Mouse (Mus musculus) midbrain, embryonic 13.5 days (tissue): ENCODE data around the gene 4931414P19Rik. TPM values are rescaled to one million over a fixed set of nuclear protein-coding genes. Genes with fewer than 3 reads are reported as not detected.
A peak's percentile ranks its signal among the peaks of the same experiment; 100 is the strongest.

ENCODE experiments used
- ATAC-seq: fragments of 200-750 bp; cut with Nextera tagmentation; 2 replicates; pipeline ENCODE4 v1.8.0; 2017; ENCODE audit warnings: mild to moderate bottlenecking, moderate TSS enrichment, moderate library complexity
- H3K27ac ChIP-seq: fragments of 300-500 bp; sonication (generic); 2 replicates; pipeline ENCODE4 v1.5.1; 2015; ENCODE audit warnings: inconsistent platforms, mild to moderate bottlenecking, moderate library complexity
- H3K27me3 ChIP-seq: fragments of 300-500 bp; sonication (generic); 2 replicates; pipeline ENCODE4 v1.6.1; 2015; ENCODE audit warnings: mild to moderate bottlenecking, inconsistent platforms
- H3K36me3 ChIP-seq: fragments of 300-500 bp; sonication (generic); 2 replicates; pipeline ENCODE4 v1.6.1; 2015; ENCODE audit warnings: mild to moderate bottlenecking, inconsistent platforms
- H3K4me1 ChIP-seq: fragments of 300-500 bp; sonication (generic); replicated peaks from 2 replicates; pipeline ENCODE4 v1.6.1; 2015; ENCODE audit warnings: inconsistent platforms
- H3K4me2 ChIP-seq: fragments of 300-500 bp; sonication (generic); replicated peaks from 2 replicates; pipeline ENCODE4 v1.6.1; 2015; ENCODE audit warnings: moderate library complexity, mild to moderate bottlenecking, inconsistent platforms
- H3K4me3 ChIP-seq: fragments of 300-500 bp; sonication (generic); replicated peaks from 2 replicates; pipeline ENCODE4 v1.5.1; 2015; ENCODE audit warnings: mild to moderate bottlenecking, inconsistent platforms
- H3K9ac ChIP-seq: fragments of 300-500 bp; sonication (generic); replicated peaks from 2 replicates; pipeline ENCODE4 v1.6.1; 2015; ENCODE audit warnings: mild to moderate bottlenecking, inconsistent platforms
- H3K9me3 ChIP-seq: fragments of 300-500 bp; sonication (generic); 2 replicates; pipeline ENCODE4 v1.6.1; 2016; ENCODE audit warnings: mild to moderate bottlenecking, inconsistent platforms
- WGBS: fragments of 180-500 bp; shearing (Covaris S2); methylation state at CpG from one replicate; pipeline ENCODE4 v1.1.7; 2015; 5-methylcytosine and 5-hydroxymethylcytosine counted together
- polyA plus RNA-seq: library from polyadenylated mRNA; unstranded; fragments of >200 nt; fragmentation: Nextera tagmentation; extraction: Ambion mirVana; gene quantifications from 2 replicates; pipeline ENCODE4 v1.2.1, GENCODE M21; 2015

The 4931414P19Rik gene
- polyA plus RNA-seq, 1 experiment from 2014 or later: 8.7 TPM

GRCm38 (mm10) chr14:54577089-54577982, 28.5 kb downstream of the 4931414P19Rik start, which contains the start of gene Ajuba:
Ajuba (minus strand) TSS chr14:54577558.
- Histone ChIP-seq H3K27ac (peak within 1 kb of the TSS; percentile 71), H3K9ac (peak within 1 kb of the TSS; percentile 72), H3K4me2 (peak within 1 kb of the TSS; percentile 82), H3K27me3 (peaks cover 29% of the 10 kb centered on the region), H3K36me3 (no peaks in the 10 kb centered on the region), H3K4me3 (peak within 1 kb of the TSS; percentile 65), H3K9me3 (no peaks in the 10 kb centered on the region), H3K4me1 (peaks cover 61% of the 10 kb centered on the region)
- WGBS: under 1% methylated on average over 66 of the region's 66 CpGs
- ATAC-seq: peak; percentile 48

GRCm38 (mm10) chr14:54576241-54577088, 29.3 kb downstream of the 4931414P19Rik start:
- Histone ChIP-seq H3K27ac (peak overlapping the region; percentile 71), H3K27me3 (peaks cover 29% of the 10 kb centered on the region), H3K4me3 (peak overlapping the region; percentile 65), H3K36me3 (no peaks in the 10 kb centered on the region), H3K4me1 (peaks cover 69% of the 10 kb centered on the region), H3K4me2 (peak overlapping the region; percentile 82), H3K9me3 (no peaks in the 10 kb centered on the region), H3K9ac (peak overlapping the region; percentile 72)
- ATAC-seq: peak; percentile 3; the same call in 1 of the 2 replicates
- WGBS: under 1% methylated on average over 84 of the region's 84 CpGs

- H3K36me3 ChIP-seq: 0 out of 2 replicates have a peak, but pooled peaks cover 3% of the 10 kb centered on the region
- 0% methylated on average over 38 of the region's 39 CpGs for WGBS
- no peak overlapping the region for H3K27ac ChIP-seq
- H3K4me1 ChIP-seq: peaks cover 69% of the 10 kb centered on the region
- H3K4me2 ChIP-seq: peak overlapping the region; percentile 82
- no peaks in the 10 kb centered on the region for H3K9me3 ChIP-seq
- H3K4me3 ChIP-seq: peak overlapping the region; percentile 65
- peaks cover 29% of the 10 kb centered on the region for H3K27me3 ChIP-seq
- no peak for ATAC-seq
- peak overlapping the region; percentile 72 for H3K9ac ChIP-seq
These were observed 30.2 kb downstream of the 4931414P19Rik start for GRCm38 (mm10) chr14:54575631-54576030.

GRCm38 (mm10) chr14:54575031-54575430, 30.8 kb downstream of the 4931414P19Rik start:
- no peak overlapping the region for H3K27ac ChIP-seq
- peak overlapping the region; percentile 72 for H3K9ac ChIP-seq
- 2% methylated on average over 8 of the region's 8 CpGs for WGBS
- peak overlapping the region; percentile 82 for H3K4me2 ChIP-seq
- no peak for ATAC-seq
- peak overlapping the region; percentile 65 for H3K4me3 ChIP-seq
- peaks cover 72% of the 10 kb centered on the region for H3K4me1 ChIP-seq
- H3K27me3 ChIP-seq: peaks cover 29% of the 10 kb centered on the region
- no peaks in the 10 kb centered on the region for H3K9me3 ChIP-seq
- peaks cover 3% of the 10 kb centered on the region; the same call in 1 of the 2 replicates for H3K36me3 ChIP-seq

- Histone ChIP-seq H3K27ac (no peak overlapping the region), H3K4me3 (peak overlapping the region; percentile 65), H3K9ac (peak overlapping the region; percentile 30; the same call in 1 of the 2 replicates), H3K36me3 (peaks cover 9% of the 10 kb centered on the region), H3K9me3 (no peaks in the 10 kb centered on the region), H3K4me1 (peaks cover 80% of the 10 kb centered on the region), H3K4me2 (peak overlapping the region; percentile 82), H3K27me3 (peaks cover 29% of the 10 kb centered on the region)
- no peak for ATAC-seq
- 5% methylated on average over 4 of the region's 4 CpGs for WGBS
These were observed 31.5 kb downstream of the 4931414P19Rik start for GRCm38 (mm10) chr14:54574253-54574652.

- peak overlapping the region; percentile 65 for H3K4me3 ChIP-seq
- peaks cover 16% of the 10 kb centered on the region for H3K36me3 ChIP-seq
- H3K9ac ChIP-seq: peak overlapping the region; percentile 36; the same call in 1 of the 2 replicates
- WGBS: 2% methylated on average over 14 of the region's 14 CpGs
- peak overlapping the region; percentile 73 for H3K27ac ChIP-seq
- no peaks in the 10 kb centered on the region for H3K9me3 ChIP-seq
- peaks cover 75% of the 10 kb centered on the region for H3K4me1 ChIP-seq
- H3K4me2 ChIP-seq: peak overlapping the region; percentile 82
- peaks cover 29% of the 10 kb centered on the region for H3K27me3 ChIP-seq
- peak; percentile 59 for ATAC-seq
These were observed 32.7 kb downstream of the 4931414P19Rik start for GRCm38 (mm10) chr14:54572790-54573736.

GRCm38 (mm10) chr14:54572122-54572521, 33.7 kb downstream of the 4931414P19Rik start:
- WGBS: 29% methylated on average over 4 of the region's 4 CpGs
- Histone ChIP-seq H3K4me2 (peak overlapping the region; percentile 82), H3K27ac (peak overlapping the region; percentile 46), H3K36me3 (peaks cover 21% of the 10 kb centered on the region), H3K9ac (0 out of 2 replicates have a peak overlapping the region, but pooled peaks have one; percentile 36), H3K4me1 (peaks cover 68% of the 10 kb centered on the region), H3K4me3 (no peak overlapping the region), H3K27me3 (peaks cover 25% of the 10 kb centered on the region), H3K9me3 (no peaks in the 10 kb centered on the region)
- no peak for ATAC-seq

- Histone ChIP-seq H3K4me3 (no peak overlapping the region), H3K9ac (no peak overlapping the region), H3K36me3 (peaks cover 23% of the 10 kb centered on the region), H3K4me1 (peaks cover 44% of the 10 kb centered on the region), H3K4me2 (no peak overlapping the region), H3K27me3 (peaks cover 11% of the 10 kb centered on the region), H3K27ac (0 out of 2 replicates have a peak overlapping the region, but pooled peaks have one; percentile 12), H3K9me3 (no peaks in the 10 kb centered on the region)
- ATAC-seq: no peak
- WGBS: 56% methylated on average over 17 of the region's 17 CpGs
These were observed 36.1 kb downstream of the 4931414P19Rik start for GRCm38 (mm10) chr14:54569451-54570392.

GRCm38 (mm10) chr14:54568694-54569414, 36.9 kb downstream of the 4931414P19Rik start:
- no peak overlapping the region for H3K27ac ChIP-seq
- 76% methylated on average over 15 of the region's 15 CpGs for WGBS
- H3K4me3 ChIP-seq: no peak overlapping the region
- ATAC-seq: no peak; the same call in 1 of the 2 replicates
- no peak overlapping the region for H3K4me2 ChIP-seq
- H3K4me1 ChIP-seq: peaks cover 36% of the 10 kb centered on the region
- H3K27me3 ChIP-seq: peaks cover 5% of the 10 kb centered on the region; the same call in 1 of the 2 replicates
- H3K36me3 ChIP-seq: peaks cover 23% of the 10 kb centered on the region
- no peaks in the 10 kb centered on the region for H3K9me3 ChIP-seq
- no peak overlapping the region for H3K9ac ChIP-seq
